Mouse (Mus musculus): ENCODE data around the gene Enox1.

GRCm38 (mm10) chr14:77210889-77211288 is 54.3 kb downstream of the Enox1 start:
- TF ChIP-seq GATA1 (IDR thresholded peaks at IDR 0.05; ENCODE audit: low read length) = no peak
- TF ChIP-seq TAL1 (IDR thresholded peaks at IDR 0.05; ENCODE audit: low read length) = no peak
